Mouse (Mus musculus) frontal cortex, postnatal 25 days (tissue): ENCODE measurements around the gene Grid1.

Experiments used
- DNase-seq, 2 experiments: peaks; one replicate each; pipeline ENCODE4 v3.0.0; 2022; ENCODE audit warnings: low spot score in 2 of 2

Grid1 gene

GRCm38 (mm10) chr14:35374374-35374773, 554.5 kb downstream of the Grid1 start:
- DNase-seq: no peak

DNA sequence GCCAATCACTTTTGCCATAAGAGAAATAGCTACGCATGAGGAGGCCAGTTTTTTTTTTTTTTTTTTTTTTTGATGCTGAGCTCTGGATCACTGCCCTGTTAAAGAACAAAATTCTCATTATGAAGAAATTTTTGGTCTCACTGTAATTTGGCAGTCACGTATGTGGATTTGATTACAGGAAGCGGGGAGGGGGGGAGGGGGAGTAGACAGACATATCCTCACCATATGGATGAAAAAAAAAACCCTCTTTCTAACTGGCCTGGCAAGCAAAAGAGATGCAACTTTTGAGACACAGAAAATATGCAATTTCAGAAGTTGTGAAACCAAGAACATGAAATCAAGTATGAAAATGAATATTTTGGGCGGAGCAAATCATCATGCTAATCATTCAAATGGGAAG, 573.7 kb downstream of the Grid1 start:
- DNase-seq: no peak

DNA sequence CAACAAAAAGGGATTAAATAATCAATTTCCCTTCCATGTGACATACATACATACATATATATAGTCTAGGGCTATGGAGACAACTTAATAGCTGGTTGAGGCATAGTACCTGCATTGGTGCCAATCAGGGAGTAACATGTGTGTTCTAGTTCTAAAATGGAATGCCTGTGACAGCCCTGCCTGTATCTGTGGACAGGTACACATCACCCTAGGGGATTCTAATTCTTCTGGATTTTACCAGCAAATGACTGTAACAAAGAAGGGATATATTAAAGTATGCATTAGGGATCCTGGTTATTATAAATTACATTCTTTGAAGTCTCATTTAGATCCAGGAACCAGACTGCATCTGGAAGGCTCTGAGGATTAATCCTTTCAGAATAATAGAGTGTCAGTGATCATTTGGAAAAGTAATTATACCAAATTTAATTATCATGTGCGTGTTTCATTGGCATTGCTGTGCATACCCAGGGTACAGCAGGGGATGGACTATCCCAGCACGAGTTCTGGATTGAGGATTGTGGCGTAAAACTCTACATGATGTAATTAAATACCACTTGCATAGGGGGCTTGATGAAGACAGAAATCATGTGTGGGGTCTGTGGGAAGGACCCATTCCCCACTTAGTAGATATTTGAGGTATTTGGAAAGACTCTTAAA, 584.5 kb downstream of the Grid1 start:
- no peak for DNase-seq

GRCm38 (mm10) chr14:35430259-35430658, 610.4 kb downstream of the Grid1 start:
- DNase-seq: no peak

DNA sequence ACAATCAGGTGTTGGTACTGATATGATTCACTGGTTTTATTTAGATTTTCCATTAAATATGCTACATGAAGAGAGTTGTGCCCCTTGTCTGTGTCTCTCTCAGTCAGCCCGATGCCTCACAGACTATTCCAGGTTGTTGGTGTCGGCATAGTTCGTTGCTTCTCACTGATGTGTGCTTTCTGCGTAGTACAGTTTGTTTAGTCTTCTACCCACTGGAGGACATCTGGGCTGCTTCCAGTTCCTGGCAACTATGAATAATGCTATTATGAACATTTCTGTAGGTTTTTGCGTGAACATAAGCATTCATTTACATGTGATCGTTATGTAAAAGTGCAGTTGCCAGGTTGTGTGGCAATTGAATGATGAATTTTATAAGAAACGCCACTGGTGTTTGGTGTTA, 633.8 kb downstream of the Grid1 start:
- DNase-seq: no peak

GRCm38 (mm10) chr14:35468254-35468653, 648.3 kb downstream of the Grid1 start:
- DNase-seq: no peak

- DNase-seq: no peak
Measured at GRCm38 (mm10) chr14:35486017-35486416, 666.1 kb downstream of the Grid1 start.

DNA sequence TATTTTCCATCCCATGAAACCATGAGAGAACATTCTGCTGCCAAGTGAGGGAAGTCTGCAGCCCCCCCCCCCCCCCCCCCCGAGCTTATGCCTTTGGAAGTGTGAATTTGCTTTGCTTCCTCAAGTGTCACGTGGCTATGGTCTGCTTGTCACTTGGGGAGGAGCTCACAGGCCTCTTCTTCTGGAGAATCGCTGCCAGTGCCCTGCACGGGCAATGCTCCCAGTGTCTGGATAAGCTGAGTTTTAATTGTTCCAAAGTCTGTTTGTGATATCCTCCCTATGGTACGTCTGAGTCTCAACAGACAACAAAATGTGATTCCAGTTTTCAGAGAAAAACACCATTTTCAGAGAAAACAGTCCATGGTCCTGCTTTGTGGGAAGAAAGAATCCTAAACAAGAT, 682.4 kb downstream of the Grid1 start:
- DNase-seq: no peak

- DNase-seq: no peak
Measured at GRCm38 (mm10) chr14:35519402-35519801, 699.5 kb downstream of the Grid1 start.

- DNase-seq: no peak
Measured at GRCm38 (mm10) chr14:35538835-35539234, 718.9 kb downstream of the Grid1 start.

DNA sequence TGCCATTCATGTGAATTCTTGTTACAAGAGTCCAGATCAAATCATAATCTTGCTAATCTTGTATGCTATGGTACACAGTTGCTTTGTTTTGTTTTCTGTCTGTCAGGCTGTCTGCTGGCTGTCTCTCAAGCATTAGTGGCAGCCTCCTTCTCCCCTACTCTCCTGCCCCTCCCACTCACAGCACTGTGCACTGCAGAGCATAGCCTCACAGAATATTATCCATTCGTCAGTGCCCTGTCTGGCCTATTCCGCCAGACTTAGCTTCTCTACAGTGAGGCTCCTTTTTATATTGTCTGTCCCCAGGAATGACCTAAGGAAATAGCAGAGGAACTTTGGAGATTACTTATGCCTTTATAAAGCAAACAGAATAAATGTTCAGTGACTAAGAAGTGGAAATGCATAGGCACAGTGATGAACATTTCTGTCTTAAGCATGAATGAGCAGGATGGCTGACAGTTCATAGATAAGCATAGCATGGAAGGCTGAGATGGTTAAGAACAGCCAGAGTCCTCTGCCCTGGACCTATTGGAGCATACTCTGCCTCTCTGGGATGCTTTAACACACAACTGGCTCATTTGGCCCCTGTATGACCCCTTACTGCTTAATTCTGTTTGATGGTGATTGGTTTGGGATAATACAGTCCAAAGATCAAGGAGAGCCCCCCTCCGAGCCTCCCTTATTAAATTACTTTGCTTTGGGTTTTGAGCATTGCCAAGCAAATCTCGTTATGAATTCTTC, 721.5 kb downstream of the Grid1 start:
- no peak for DNase-seq

DNA sequence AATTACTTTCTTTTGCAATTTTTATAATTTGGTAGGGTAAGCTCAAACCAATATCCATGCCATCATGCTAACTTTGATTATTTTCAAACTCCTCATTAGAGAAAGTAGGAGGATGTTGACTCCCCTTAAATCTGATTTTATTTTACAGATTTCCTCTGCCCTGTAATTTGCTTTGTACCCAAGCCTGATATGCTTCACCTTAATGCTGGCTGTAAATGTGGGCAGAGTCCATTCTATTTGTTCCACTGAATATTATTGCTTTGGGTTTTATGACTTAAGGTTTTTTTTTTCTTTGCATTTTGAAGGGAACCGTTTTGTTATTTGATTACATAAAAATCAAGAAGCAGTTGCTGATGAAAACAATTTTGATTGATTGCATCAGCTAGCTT, 722.1 kb downstream of the Grid1 start:
- no peak for DNase-seq

GRCm38 (mm10) chr14:35554288-35554687, 734.4 kb downstream of the Grid1 start:
- peak in 1 of 2 experiments; percentile 18 for DNase-seq

DNA sequence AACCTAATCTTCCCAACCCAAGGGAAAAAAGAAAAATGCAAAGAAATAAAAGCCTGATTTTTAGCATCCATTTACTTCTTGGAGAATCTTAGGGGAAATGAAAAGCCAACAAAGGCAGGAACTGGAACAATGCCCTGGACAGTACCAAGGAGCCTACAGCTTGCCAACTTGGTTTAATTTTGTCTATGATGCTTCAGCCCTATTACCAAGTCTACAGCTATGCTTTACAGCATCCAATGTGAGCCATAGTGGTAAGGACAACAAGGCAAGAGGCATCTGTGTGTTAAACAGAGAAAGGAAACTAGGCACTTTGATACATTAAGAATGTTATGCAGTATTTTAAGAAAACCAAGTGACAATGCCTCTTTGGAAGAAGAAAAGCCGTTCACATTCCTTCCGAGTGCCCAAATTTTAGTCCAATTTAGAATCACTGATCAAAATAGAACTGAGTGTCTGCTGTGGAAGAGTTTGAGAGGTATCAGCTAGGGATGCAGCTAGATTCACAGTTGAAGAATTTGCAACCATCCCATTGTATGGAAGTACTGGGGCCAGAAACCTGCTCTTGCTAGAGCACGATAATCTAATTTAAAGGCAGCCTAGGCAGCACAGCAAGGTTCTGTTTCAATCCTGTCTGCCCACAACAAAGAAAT, 741.5 kb downstream of the Grid1 start:
- DNase-seq: no peak

DNA sequence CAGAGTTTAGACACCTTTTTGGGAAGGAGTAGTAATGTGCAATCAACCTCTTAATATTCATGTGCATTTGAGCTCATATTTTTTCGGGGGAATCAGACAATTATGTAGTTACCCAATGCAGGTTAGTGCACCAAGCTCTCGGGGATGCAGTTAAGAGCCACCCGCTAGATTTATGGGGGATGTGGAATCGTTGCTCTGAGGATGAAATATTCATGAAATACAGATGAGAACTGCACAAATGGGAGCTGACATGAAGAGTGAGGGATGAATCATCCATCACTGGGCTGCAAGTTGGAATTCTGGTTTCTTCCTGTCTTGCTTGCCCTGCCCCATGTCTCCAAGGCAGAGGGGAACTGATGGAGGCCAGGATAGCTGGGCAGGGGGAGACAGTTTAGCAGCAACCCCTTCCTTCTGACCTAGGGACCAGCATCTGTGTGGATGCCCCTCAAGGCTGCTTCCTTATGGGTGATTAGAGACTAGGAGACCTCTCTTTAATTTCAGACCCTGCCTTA, 753.1 kb downstream of the Grid1 start:
- DNase-seq: no peak

GRCm38 (mm10) chr14:35574489-35574888, 754.6 kb downstream of the Grid1 start:
- DNase-seq: no peak

DNA sequence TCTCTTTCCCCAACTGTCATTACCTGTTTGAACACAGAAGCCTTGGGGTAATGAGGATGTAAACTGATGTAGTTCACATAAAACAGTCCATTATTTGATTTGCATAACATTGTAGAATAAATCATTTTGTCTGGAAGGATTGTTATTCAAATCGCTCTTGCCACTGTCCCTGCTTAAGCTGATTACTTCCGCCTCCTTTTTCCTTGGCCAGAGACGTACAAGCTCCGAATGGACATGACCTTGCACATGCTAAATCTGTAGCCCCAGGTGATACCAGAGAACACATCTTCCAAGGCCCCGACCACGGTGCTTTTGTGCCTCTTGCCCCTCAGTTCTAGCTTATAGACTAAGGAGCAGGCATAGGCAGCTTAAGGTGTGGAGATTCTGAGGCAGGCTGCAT, 755.4 kb downstream of the Grid1 start:
- no peak for DNase-seq

- DNase-seq: no peak
Measured at GRCm38 (mm10) chr14:35625749-35626148, 805.8 kb downstream of the Grid1 start.
